Mouse (Mus musculus): ENCODE measurements around the gene Prkag1. TPM values are rescaled to one million over a fixed set of nuclear protein-coding genes. Genes with fewer than 3 reads are reported as not detected.

Gene Prkag1
- total RNA-seq, 4 experiments from 2014 or later = 76.0 to 83.8 (median 79.2) TPM

- no peak for DNase-seq
Observed at GRCm38 (mm10) chr15:98792233-98793020, 38.9 kb downstream of the Prkag1 start.

- no peak for DNase-seq
Observed at GRCm38 (mm10) chr15:98791771-98792170, 39.5 kb downstream of the Prkag1 start.

GRCm38 (mm10) chr15:98791221-98791620 is 40.1 kb downstream of the Prkag1 start:
- DNase-seq = no peak

GRCm38 (mm10) chr15:98790761-98791160 is 40.6 kb downstream of the Prkag1 start:
- no peak for DNase-seq

GRCm38 (mm10) chr15:98789661-98790535 is 41.4 kb downstream of the Prkag1 start, which contains the start of gene Wnt1:
Gene Wnt1, plus strand, starts transcription at chr15:98789857.
- no peak for DNase-seq

GRCm38 (mm10) chr15:98788972-98789660 is 42.2 kb downstream of the Prkag1 start:
- no peak for DNase-seq

- DNase-seq = no peak
Observed at GRCm38 (mm10) chr15:98787930-98788329, 43.4 kb downstream of the Prkag1 start.

GRCm38 (mm10) chr15:98785744-98786143 is 45.6 kb downstream of the Prkag1 start:
- DNase-seq = no peak

GRCm38 (mm10) chr15:98781166-98781565 is 50.2 kb downstream of the Prkag1 start:
- no peak for DNase-seq

GRCm38 (mm10) chr15:98780573-98780972 is 50.7 kb downstream of the Prkag1 start:
- no peak for DNase-seq

GRCm38 (mm10) chr15:98780075-98780474 is 51.2 kb downstream of the Prkag1 start:
- DNase-seq = no peak

- DNase-seq = no peak
Observed at GRCm38 (mm10) chr15:98778806-98779205, 52.5 kb downstream of the Prkag1 start.

GRCm38 (mm10) chr15:98778191-98778770 is 53.0 kb downstream of the Prkag1 start:
- no peak for DNase-seq

GRCm38 (mm10) chr15:98777762-98778161 is 53.6 kb downstream of the Prkag1 start, which contains the start of gene Wnt10b:
Gene Wnt10b, minus strand, starts transcription at chr15:98778150.
- DNase-seq = no peak

GRCm38 (mm10) chr15:98777005-98777616 is 54.2 kb downstream of the Prkag1 start:
- no peak for DNase-seq

GRCm38 (mm10) chr15:98776280-98777004 is 54.9 kb downstream of the Prkag1 start:
- no peak for DNase-seq

- no peak for DNase-seq
Observed at GRCm38 (mm10) chr15:98775533-98775932, 55.8 kb downstream of the Prkag1 start.

- DNase-seq = no peak
Observed at GRCm38 (mm10) chr15:98774096-98774495, 57.2 kb downstream of the Prkag1 start.

GRCm38 (mm10) chr15:98772511-98773211 is 58.7 kb downstream of the Prkag1 start:
- DNase-seq = no peak

- no peak for DNase-seq
Observed at GRCm38 (mm10) chr15:98771813-98772425, 59.4 kb downstream of the Prkag1 start.
